Mouse (Mus musculus): ENCODE measurements around the gene Phf6. TPM values are rescaled to one million over a fixed set of nuclear protein-coding genes. Genes with fewer than 3 reads are reported as not detected.
A peak's percentile ranks its signal among the peaks of the same experiment; 100 is the strongest.

Phf6 gene
- polyA plus RNA-seq, 2 experiments: 4.7 to 9.3 TPM

DNA sequence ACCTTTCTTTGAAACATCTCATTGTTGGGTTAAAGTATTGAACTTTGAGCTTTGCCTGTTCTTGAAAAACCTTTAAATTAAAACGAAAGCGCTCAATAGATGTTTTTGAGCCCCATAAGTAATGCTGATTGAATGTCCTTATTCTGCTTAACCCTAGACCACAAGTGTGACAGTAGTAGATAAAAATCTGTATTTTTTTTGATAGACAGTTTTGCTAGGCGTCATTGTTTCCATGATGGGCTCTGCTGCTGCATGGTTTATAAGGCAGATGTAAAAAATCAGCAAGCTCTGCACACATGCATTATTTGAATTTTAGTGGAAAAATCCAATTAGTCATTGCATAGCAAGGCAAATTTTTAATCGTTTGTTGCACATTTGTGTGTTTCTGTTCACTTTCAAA lies 1.8 kb downstream of the Phf6 start:
- DNase-seq (ENCODE audit: low read depth in 3 of 3, low spot score in 3 of 3) (no peak), ATAC-seq (ENCODE audit: insufficient read depth) (no peak)
- 50% methylated on average over 4 of the region's 4 CpGs for WGBS (ENCODE audit: insufficient replicate concordance)

DNA sequence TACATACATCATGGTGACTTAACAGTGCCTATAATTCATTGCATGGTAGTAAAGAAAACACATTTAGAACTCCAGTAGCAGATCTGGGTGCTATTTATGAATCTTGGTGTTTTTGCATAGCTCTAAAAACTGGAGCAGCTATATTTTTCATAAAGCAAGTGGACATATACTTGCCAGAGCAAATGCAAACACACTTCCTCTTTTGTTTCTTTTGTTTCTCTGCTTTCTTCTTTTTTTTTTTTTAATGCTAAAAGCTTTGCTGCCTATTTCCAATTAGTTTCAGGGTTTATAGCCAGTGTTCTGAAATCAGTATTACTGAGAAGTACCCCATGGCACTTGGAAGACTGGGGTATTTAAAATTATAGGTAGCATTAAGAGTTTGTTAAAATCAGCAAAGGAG lies 2.6 kb downstream of the Phf6 start:
- TF ChIP-seq EP300 (IDR thresholded peaks at IDR 0.05; ENCODE audit: low read depth): no peak
- TF ChIP-seq CTCF (IDR thresholded peaks at IDR 0.05; ENCODE audit: low read depth): no peak
- Histone ChIP-seq H3K27me3 (ENCODE audit: control insufficient read depth, insufficient read depth, low read length) (no peaks in the 10 kb centered on the region), H3K4me2 (ENCODE audit: low read depth) (no peak overlapping the region), H3K4me3 (ENCODE audit: insufficient read depth in 1 of 2, low read depth in 2 of 2, low read length in 2 of 2) (no peak overlapping the region), H3K27ac (no peak overlapping the region), H3K4me1 (replicated peaks; ENCODE audit: control insufficient read depth in 2 of 2, insufficient read depth in 2 of 2, low read length in 1 of 2) (no peaks in the 10 kb centered on the region), H3K36me3 (replicated peaks; ENCODE audit: control insufficient read depth, insufficient read depth, low read depth) (no peaks in the 10 kb centered on the region), H3K9ac (replicated peaks) (no peak overlapping the region), H3K9me3 (ENCODE audit: control insufficient read depth, low read length) (no peaks in the 10 kb centered on the region)
- ATAC-seq (ENCODE audit: insufficient read depth) (no peak), DNase-seq (ENCODE audit: low read depth in 3 of 3, low spot score in 3 of 3) (no peak)

More for the DNA sequence above, 1.8 kb downstream of the Phf6 start:
- TF ChIP-seq EP300 (IDR thresholded peaks at IDR 0.05; ENCODE audit: low read depth): no peak
- TF ChIP-seq CTCF (IDR thresholded peaks at IDR 0.05; ENCODE audit: low read depth): no peak
- H3K27ac ChIP-seq: no peak overlapping the region
- H3K4me1 ChIP-seq (replicated peaks; ENCODE audit: control insufficient read depth in 2 of 2, insufficient read depth in 2 of 2, low read length in 1 of 2): no peaks in the 10 kb centered on the region
- H3K4me3 ChIP-seq (ENCODE audit: insufficient read depth in 1 of 2, low read depth in 2 of 2, low read length in 2 of 2): peak overlapping the region; percentile 84; a peak in 3 of 4 replicates
- peak overlapping the region; percentile 76 for H3K4me2 ChIP-seq (ENCODE audit: low read depth)
- peak overlapping the region; percentile 40 for H3K9ac ChIP-seq (replicated peaks)
- H3K36me3 ChIP-seq (replicated peaks; ENCODE audit: control insufficient read depth, insufficient read depth, low read depth): no peaks in the 10 kb centered on the region
- H3K27me3 ChIP-seq (ENCODE audit: control insufficient read depth, insufficient read depth, low read length): no peaks in the 10 kb centered on the region
- no peaks in the 10 kb centered on the region for H3K9me3 ChIP-seq (ENCODE audit: control insufficient read depth, low read length)

DNA sequence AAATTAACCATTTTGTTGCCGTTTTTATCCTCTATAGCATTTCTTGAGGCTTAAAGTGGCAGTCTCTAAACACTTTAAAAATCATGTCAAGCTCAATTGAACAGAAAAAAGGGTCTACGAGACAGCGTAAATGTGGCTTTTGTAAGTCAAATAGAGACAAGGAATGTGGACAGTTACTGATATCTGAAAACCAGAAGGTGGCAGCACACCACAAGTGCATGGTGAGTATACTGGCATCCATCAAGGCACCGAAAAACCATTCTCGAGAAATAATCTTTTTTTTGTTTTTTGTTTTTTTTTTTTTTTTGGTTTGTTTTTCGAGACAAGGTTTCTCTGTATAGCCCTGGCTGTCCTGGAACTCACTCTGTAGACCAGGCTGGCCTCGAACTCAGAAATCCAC lies 4.5 kb downstream of the Phf6 start:
- no peak overlapping the region for H3K27ac ChIP-seq
- DNase-seq (ENCODE audit: low read depth in 3 of 3, low spot score in 3 of 3): no peak

GRCm38 (mm10) chrX:52926726-52927125 lies 14.7 kb downstream of the Phf6 start:
- Histone ChIP-seq H3K27ac (no peak overlapping the region), H3K9ac (replicated peaks) (no peak overlapping the region), H3K9me3 (ENCODE audit: control insufficient read depth, low read length) (no peaks in the 10 kb centered on the region), H3K36me3 (replicated peaks; ENCODE audit: control insufficient read depth, insufficient read depth, low read depth) (no peaks in the 10 kb centered on the region), H3K27me3 (ENCODE audit: control insufficient read depth, insufficient read depth, low read length) (no peaks in the 10 kb centered on the region), H3K4me2 (ENCODE audit: low read depth) (no peak overlapping the region), H3K4me3 (ENCODE audit: insufficient read depth in 1 of 2, low read depth in 2 of 2, low read length in 2 of 2) (no peak overlapping the region), H3K4me1 (replicated peaks; ENCODE audit: control insufficient read depth in 2 of 2, insufficient read depth in 2 of 2, low read length in 1 of 2) (no peaks in the 10 kb centered on the region)
- no peak for TF ChIP-seq EP300 (IDR thresholded peaks at IDR 0.05; ENCODE audit: low read depth)
- no peak for TF ChIP-seq CTCF (IDR thresholded peaks at IDR 0.05; ENCODE audit: low read depth)
- no peak for DNase-seq (ENCODE audit: low read depth in 3 of 3, low spot score in 3 of 3)
- 79% methylated on average over 9 of the region's 9 CpGs for WGBS (ENCODE audit: insufficient replicate concordance)
- no peak for ATAC-seq (ENCODE audit: insufficient read depth)

More for the DNA sequence above, 4.5 kb downstream of the Phf6 start:
- Histone ChIP-seq H3K9me3 (ENCODE audit: control insufficient read depth, low read length) (no peaks in the 10 kb centered on the region), H3K36me3 (replicated peaks; ENCODE audit: control insufficient read depth, insufficient read depth, low read depth) (no peaks in the 10 kb centered on the region), H3K27me3 (ENCODE audit: control insufficient read depth, insufficient read depth, low read length) (no peaks in the 10 kb centered on the region), H3K4me1 (replicated peaks; ENCODE audit: control insufficient read depth in 2 of 2, insufficient read depth in 2 of 2, low read length in 1 of 2) (no peaks in the 10 kb centered on the region), H3K4me2 (ENCODE audit: low read depth) (no peak overlapping the region), H3K4me3 (ENCODE audit: insufficient read depth in 1 of 2, low read depth in 2 of 2, low read length in 2 of 2) (no peak overlapping the region), H3K9ac (replicated peaks) (no peak overlapping the region)
- WGBS (ENCODE audit: insufficient replicate concordance): 61% methylated on average over 7 of the region's 7 CpGs
- TF ChIP-seq CTCF (IDR thresholded peaks at IDR 0.05; ENCODE audit: low read depth): 0 out of 2 replicates have a peak, but pooled peaks have one; percentile 25
- TF ChIP-seq EP300 (IDR thresholded peaks at IDR 0.05; ENCODE audit: low read depth): no peak
- no peak for ATAC-seq (ENCODE audit: insufficient read depth)

GRCm38 (mm10) chrX:52928883-52929282 lies 16.8 kb downstream of the Phf6 start:
- no peak overlapping the region for H3K27ac ChIP-seq
- peak; percentile 69 for TF ChIP-seq CTCF (IDR thresholded peaks at IDR 0.05; ENCODE audit: low read depth)
- no peak for TF ChIP-seq EP300 (IDR thresholded peaks at IDR 0.05; ENCODE audit: low read depth)
- no peak overlapping the region for H3K4me2 ChIP-seq (ENCODE audit: low read depth)
- no peak overlapping the region for H3K9ac ChIP-seq (replicated peaks)
- H3K9me3 ChIP-seq (ENCODE audit: control insufficient read depth, low read length): no peaks in the 10 kb centered on the region
- H3K27me3 ChIP-seq (ENCODE audit: control insufficient read depth, insufficient read depth, low read length): no peaks in the 10 kb centered on the region
- H3K4me3 ChIP-seq (ENCODE audit: insufficient read depth in 1 of 2, low read depth in 2 of 2, low read length in 2 of 2): no peak overlapping the region
- ATAC-seq (ENCODE audit: insufficient read depth) (no peak), DNase-seq (ENCODE audit: low read depth in 3 of 3, low spot score in 3 of 3) (peak in 2 of 3 experiments; percentile 18 to 45)
- H3K36me3 ChIP-seq (replicated peaks; ENCODE audit: control insufficient read depth, insufficient read depth, low read depth): no peaks in the 10 kb centered on the region
- WGBS (ENCODE audit: insufficient replicate concordance): 11% methylated on average over 1 of the region's 1 CpGs
- no peaks in the 10 kb centered on the region for H3K4me1 ChIP-seq (replicated peaks; ENCODE audit: control insufficient read depth in 2 of 2, insufficient read depth in 2 of 2, low read length in 1 of 2)
